Comparison of ENCODE assay signal across 10 mouse cellular contexts in genomic region chr12:91673141-91673540, GRCm38 (mm10).
DNase-seq lines count a peak whose midpoint lies in the region; ATAC-seq and TF ChIP-seq lines count a peak whose summit lies in the region.
"Had no signal": no experiment of that assay in that cellular context is flagged by ENCODE, and none has a peak within 500 bp of the region (broad histone marks: within the 10 kb centered on the region; RNA-seq: fewer than 3 reads in every experiment).

No protein-coding gene starts in this region.

- no peak overlapping the region for H3K4me3 ChIP-seq in midbrain, postnatal 0 days (ENCODE audit: low read depth, low read length)
- H3K4me3 ChIP-seq in midbrain, embryonic 13.5 days (replicated peaks): no peak overlapping the region
- H3K4me3 ChIP-seq: limb, embryonic 15.5 days; midbrain, embryonic 12.5 days had no signal

- no peaks in the 10 kb centered on the region; the same call in 1 of the 2 replicates for H3K4me1 ChIP-seq in midbrain, postnatal 0 days (ENCODE audit: insufficient read depth, low read length)
- peaks cover 7% of the 10 kb centered on the region; the same call in 1 of the 2 replicates for H3K4me1 ChIP-seq in midbrain, embryonic 13.5 days (replicated peaks)

- H3K9me3 ChIP-seq in midbrain, postnatal 0 days (ENCODE audit: low read length): no peaks in the 10 kb centered on the region
- H3K9me3 ChIP-seq in midbrain, embryonic 13.5 days: no peaks in the 10 kb centered on the region
- H3K9me3 ChIP-seq: limb, embryonic 15.5 days; midbrain, embryonic 12.5 days had no signal

- no peak for ATAC-seq in midbrain, postnatal 0 days (ENCODE audit: low FRiP score)
- no peak for ATAC-seq in midbrain, embryonic 13.5 days

- peak; percentile 47 for TF ChIP-seq CTCF in midbrain, postnatal 0 days (IDR thresholded peaks at IDR 0.05)

- no peak overlapping the region for H3K4me2 ChIP-seq in midbrain, postnatal 0 days (ENCODE audit: low read depth, low read length, poor library complexity, severe bottlenecking)
- H3K4me2 ChIP-seq in midbrain, embryonic 13.5 days (replicated peaks): no peak overlapping the region
- H3K4me2 ChIP-seq: limb, embryonic 15.5 days; midbrain, embryonic 12.5 days had no signal

- no peak overlapping the region for H3K9ac ChIP-seq in midbrain, postnatal 0 days (replicated peaks; ENCODE audit: low read length, poor library complexity, severe bottlenecking)
- H3K9ac ChIP-seq in midbrain, embryonic 13.5 days (replicated peaks): no peak overlapping the region
- H3K9ac ChIP-seq: limb, embryonic 15.5 days; midbrain, embryonic 12.5 days had no signal

- WGBS in midbrain, postnatal 0 days: 76% methylated on average over 6 of the region's 6 CpGs
- 83% methylated on average over 6 of the region's 6 CpGs for WGBS in midbrain, embryonic 13.5 days

- H3K36me3 ChIP-seq in midbrain, postnatal 0 days (ENCODE audit: insufficient read depth, low read length): no peaks in the 10 kb centered on the region
- no peaks in the 10 kb centered on the region for H3K36me3 ChIP-seq in midbrain, embryonic 13.5 days
- H3K36me3 ChIP-seq: limb, embryonic 15.5 days; midbrain, embryonic 12.5 days had no signal

- H3K27me3 ChIP-seq in midbrain, postnatal 0 days (ENCODE audit: insufficient read depth, low read length): no peaks in the 10 kb centered on the region
- H3K27me3 ChIP-seq in midbrain, embryonic 13.5 days: no peaks in the 10 kb centered on the region
- H3K27me3 ChIP-seq: limb, embryonic 15.5 days; midbrain, embryonic 12.5 days had no signal

- DNase-seq in kidney, adult 9 months: peak; percentile 40
- DNase-seq in kidney, adult 11 months: no peak
- no peak for DNase-seq in midbrain, postnatal 0 days (ENCODE audit: low spot score)
- DNase-seq in brain, adult 2 months (ENCODE audit: low read depth, low spot score): peak; percentile 45
- peak; percentile 27 for DNase-seq in thymus, postnatal 25 days
- no peak for DNase-seq in Muller cell, postnatal 12 days (ENCODE audit: inconsistent ontology term)
- DNase-seq: gastrocnemius, postnatal 36 days had no signal

- no peak overlapping the region for H3K27ac ChIP-seq in midbrain, postnatal 0 days (ENCODE audit: low read depth, low read length)
- no peak overlapping the region for H3K27ac ChIP-seq in midbrain, embryonic 13.5 days
- H3K27ac ChIP-seq: limb, embryonic 15.5 days; midbrain, embryonic 12.5 days had no signal

Comparison
In these comparisons a context has a peak if more than half of its experiments do, and no peak if none do; other contexts are left out.
1. DNase-seq: peak in kidney, adult 9 months (single experiment), brain, adult 2 months (single experiment) and thymus, postnatal 25 days (single experiment); none in kidney, adult 11 months (single experiment), midbrain, postnatal 0 days (single experiment) and Muller cell, postnatal 12 days (single experiment).